Mouse (Mus musculus) heart, adult 9 months (tissue): ENCODE measurements around the gene Defb21.

Experiments
- DNase-seq, 2 experiments: peaks; one replicate each; pipeline ENCODE4 v3.0.0; 2022; ENCODE audit warnings: low spot score in 2 of 2

The Defb21 gene

GRCm38 (mm10) chr2:152604057-152604456 lies 31.5 kb downstream of the Defb21 start, which contains the start of gene Defb36:
Gene Defb36 (plus strand): TSS chr2:152604327.
- no peak for DNase-seq

GRCm38 (mm10) chr2:152607746-152608145 lies 35.2 kb downstream of the Defb21 start:
- DNase-seq: no peak

- DNase-seq: no peak
These were observed 36.2 kb downstream of the Defb21 start for GRCm38 (mm10) chr2:152608719-152609118.

GRCm38 (mm10) chr2:152612193-152612592 lies 39.6 kb downstream of the Defb21 start:
- no peak for DNase-seq

GRCm38 (mm10) chr2:152615563-152615962 lies 43.0 kb downstream of the Defb21 start:
- DNase-seq: peak; percentile 68 to 71

- DNase-seq: no peak
These were observed 43.9 kb downstream of the Defb21 start for GRCm38 (mm10) chr2:152616470-152616869.

- no peak for DNase-seq
These were observed 44.8 kb downstream of the Defb21 start for GRCm38 (mm10) chr2:152617374-152617773.

- peak in 1 of 2 experiments; percentile 60 for DNase-seq
These were observed 48.0 kb downstream of the Defb21 start for GRCm38 (mm10) chr2:152620367-152621134.

GRCm38 (mm10) chr2:152622151-152622550 lies 49.6 kb downstream of the Defb21 start:
- no peak for DNase-seq

GRCm38 (mm10) chr2:152622953-152623352 lies 50.4 kb downstream of the Defb21 start, which contains the start of gene Defb25:
Gene Defb25 (minus strand): TSS chr2:152623053.
- DNase-seq: no peak
